Mouse (Mus musculus) kidney, adult 2 months (tissue): ENCODE results near the gene Cxcr2.
"Not testable (repeated sequence)": the region's sequence is repeated elsewhere in the genome, so short reads cannot be mapped to it uniquely, and the experiment has no call there.

Experiments
- CTCF ChIP-seq: fragments of 200-500 bp; conservative IDR thresholded peaks from 2 replicates; pipeline ENCODE4 v1.5.1; 2011; ENCODE audit warnings: low read depth, mild to moderate bottlenecking, control low read depth, low read length, moderate library complexity, mixed read lengths; ENCODE audit not compliant: insufficient read depth, insufficient read length
- POLR2A ChIP-seq: fragments of 200-500 bp; IDR thresholded peaks from one replicate; pipeline ENCODE4 v1.6.1; 2011; ENCODE audit warnings: low read depth, low read length, control low read depth

DNA sequence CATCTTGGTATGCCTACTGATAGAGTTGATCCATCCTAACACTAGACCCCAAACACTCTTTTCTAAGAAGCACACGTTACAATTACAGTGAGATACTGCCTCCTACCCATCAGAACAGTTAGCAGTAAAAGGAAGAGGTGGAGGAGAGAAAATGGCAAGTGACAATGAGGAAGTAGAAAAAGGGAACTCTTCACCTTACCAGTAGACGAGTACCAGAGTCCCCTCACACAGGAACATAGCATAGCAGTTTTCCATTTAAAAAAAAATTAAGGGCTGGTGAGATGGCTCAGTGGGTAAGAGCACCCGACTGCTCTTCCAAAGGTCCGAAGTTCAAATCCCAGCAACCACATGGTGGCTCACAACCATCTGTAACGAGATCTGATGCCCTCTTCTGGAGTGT lies 5.8 kb downstream of the Cxcr2 start:
- TF ChIP-seq CTCF, POLR2A: not testable (repeated sequence)
